Comparison of ENCODE assay signal across 9 mouse cellular contexts in genomic region chr1:59009250-59009649, GRCm38 (mm10). TPM values are rescaled to one million over a fixed set of nuclear protein-coding genes. Genes with fewer than 3 reads are reported as not detected.
DNase-seq lines count a peak whose midpoint lies in the region; ATAC-seq lines count a peak whose summit lies in the region.
"Had no signal": no experiment of that assay in that cellular context is flagged by ENCODE, and none has a peak within 500 bp of the region (broad histone marks: within the 10 kb centered on the region; RNA-seq: fewer than 3 reads in every experiment).

No protein-coding gene starts in this region.

- no peak overlapping the region for H3K9ac ChIP-seq in forebrain, embryonic 14.5 days (ENCODE audit: low read length)
- no peak overlapping the region for H3K9ac ChIP-seq in forebrain, embryonic 11.5 days (ENCODE audit: low read length)
- no peak overlapping the region for H3K9ac ChIP-seq in midbrain, embryonic 14.5 days (replicated peaks; ENCODE audit: low read length)
- H3K9ac ChIP-seq in midbrain, embryonic 16.5 days (ENCODE audit: low read depth, low read length) = no peak overlapping the region
- H3K9ac ChIP-seq: neural tube, embryonic 12.5 days had no signal

- no peaks in the 10 kb centered on the region for H3K36me3 ChIP-seq in forebrain, embryonic 14.5 days (ENCODE audit: control insufficient read depth, insufficient read depth, low read length)
- H3K36me3 ChIP-seq in forebrain, embryonic 11.5 days (ENCODE audit: control insufficient read depth, insufficient read depth, low read length) = no peaks in the 10 kb centered on the region
- H3K36me3 ChIP-seq in midbrain, embryonic 14.5 days (ENCODE audit: control insufficient read depth, insufficient read depth, low read length) = no peaks in the 10 kb centered on the region
- no peaks in the 10 kb centered on the region for H3K36me3 ChIP-seq in midbrain, embryonic 16.5 days (ENCODE audit: control insufficient read depth, insufficient read depth, low read length)
- H3K36me3 ChIP-seq in splenic B cell, adult 2 months (ENCODE audit: control insufficient read depth, insufficient read depth, low read length, poor library complexity, severe bottlenecking) = no peaks in the 10 kb centered on the region
- H3K36me3 ChIP-seq: neural tube, embryonic 12.5 days had no signal

- no peaks in the 10 kb centered on the region for H3K4me1 ChIP-seq in forebrain, embryonic 14.5 days (ENCODE audit: control insufficient read depth, insufficient read depth, low read length)
- H3K4me1 ChIP-seq in forebrain, embryonic 11.5 days (replicated peaks; ENCODE audit: control insufficient read depth, insufficient read depth, low read length) = no peaks in the 10 kb centered on the region
- no peaks in the 10 kb centered on the region for H3K4me1 ChIP-seq in midbrain, embryonic 14.5 days (ENCODE audit: control insufficient read depth, insufficient read depth, low read length)
- no peaks in the 10 kb centered on the region for H3K4me1 ChIP-seq in midbrain, embryonic 16.5 days (ENCODE audit: control insufficient read depth, insufficient read depth, low read length)
- H3K4me1 ChIP-seq: neural tube, embryonic 12.5 days had no signal

- DNase-seq in forebrain, embryonic 14.5 days (ENCODE audit: low spot score) = peak; percentile 42
- no peak for DNase-seq in forebrain, embryonic 11.5 days (ENCODE audit: low spot score)
- DNase-seq in midbrain, embryonic 14.5 days = peak; percentile 36
- peak; percentile 8 for DNase-seq in embryo, embryonic 11.5 days (ENCODE audit: low read depth, low spot score)
- peak; percentile 68 for DNase-seq in splenic B cell, adult 2 months (ENCODE audit: low read depth, low spot score)
- no peak for DNase-seq in c-Kit-positive CD71-positive TER-119-positive erythroid progenitor cells, embryonic 14.5 days (ENCODE audit: low spot score)
- DNase-seq in cerebellum, adult 8-10 months = no peak

- ATAC-seq in forebrain, embryonic 14.5 days = no peak
- no peak for ATAC-seq in forebrain, embryonic 11.5 days (replicated peaks; ENCODE audit: low FRiP score)
- no peak for ATAC-seq in midbrain, embryonic 14.5 days (ENCODE audit: low FRiP score, low TSS enrichment)
- ATAC-seq in midbrain, embryonic 16.5 days = no peak

- H3K27me3 ChIP-seq in forebrain, embryonic 14.5 days (replicated peaks; ENCODE audit: control insufficient read depth, insufficient read depth, low read length) = no peaks in the 10 kb centered on the region
- no peaks in the 10 kb centered on the region for H3K27me3 ChIP-seq in forebrain, embryonic 11.5 days (ENCODE audit: control insufficient read depth, insufficient read depth, low read length)
- H3K27me3 ChIP-seq in midbrain, embryonic 14.5 days (ENCODE audit: control insufficient read depth, insufficient read depth, low read length) = no peaks in the 10 kb centered on the region
- no peaks in the 10 kb centered on the region for H3K27me3 ChIP-seq in midbrain, embryonic 16.5 days (ENCODE audit: control insufficient read depth, insufficient read depth, low read depth, low read length)
- no peaks in the 10 kb centered on the region for H3K27me3 ChIP-seq in splenic B cell, adult 2 months (ENCODE audit: control insufficient read depth, insufficient read depth, low read length, poor library complexity, severe bottlenecking)
- H3K27me3 ChIP-seq: neural tube, embryonic 12.5 days had no signal

- H3K27ac ChIP-seq in forebrain, embryonic 14.5 days (ENCODE audit: low read depth, low read length) = no peak overlapping the region
- no peak overlapping the region for H3K27ac ChIP-seq in forebrain, embryonic 11.5 days (ENCODE audit: low read depth, low read length)
- no peak overlapping the region for H3K27ac ChIP-seq in midbrain, embryonic 14.5 days (replicated peaks; ENCODE audit: low read depth, low read length)
- H3K27ac ChIP-seq in midbrain, embryonic 16.5 days (ENCODE audit: low read length) = no peak overlapping the region
- H3K27ac ChIP-seq: neural tube, embryonic 12.5 days had no signal

- no peak overlapping the region for H3K4me3 ChIP-seq in forebrain, embryonic 14.5 days (ENCODE audit: low read depth, low read length)
- no peak overlapping the region for H3K4me3 ChIP-seq in forebrain, embryonic 11.5 days (ENCODE audit: low read depth, low read length)
- H3K4me3 ChIP-seq in midbrain, embryonic 14.5 days (replicated peaks; ENCODE audit: low read depth, low read length) = no peak overlapping the region
- no peak overlapping the region for H3K4me3 ChIP-seq in midbrain, embryonic 16.5 days (ENCODE audit: low read depth, low read length)
- H3K4me3 ChIP-seq: neural tube, embryonic 12.5 days had no signal

- H3K9me3 ChIP-seq in forebrain, embryonic 14.5 days (replicated peaks; ENCODE audit: control insufficient read depth, low read length) = no peaks in the 10 kb centered on the region
- no peaks in the 10 kb centered on the region for H3K9me3 ChIP-seq in forebrain, embryonic 11.5 days (ENCODE audit: control insufficient read depth, low read length)
- H3K9me3 ChIP-seq in midbrain, embryonic 14.5 days (ENCODE audit: control insufficient read depth, low read length) = no peaks in the 10 kb centered on the region
- H3K9me3 ChIP-seq in midbrain, embryonic 16.5 days (replicated peaks; ENCODE audit: control insufficient read depth, low read length, poor library complexity, severe bottlenecking) = no peaks in the 10 kb centered on the region
- H3K9me3 ChIP-seq: neural tube, embryonic 12.5 days had no signal

- WGBS in forebrain, embryonic 14.5 days = 45% methylated on average over 4 of the region's 4 CpGs
- 50% methylated on average over 4 of the region's 4 CpGs for WGBS in forebrain, embryonic 11.5 days
- WGBS in midbrain, embryonic 14.5 days = 45% methylated on average over 4 of the region's 4 CpGs
- 50% methylated on average over 4 of the region's 4 CpGs for WGBS in midbrain, embryonic 16.5 days

- H3K4me2 ChIP-seq in forebrain, embryonic 14.5 days (ENCODE audit: low read length) = no peak overlapping the region
- no peak overlapping the region for H3K4me2 ChIP-seq in forebrain, embryonic 11.5 days (ENCODE audit: low read depth, low read length, severe bottlenecking)
- H3K4me2 ChIP-seq in midbrain, embryonic 14.5 days (ENCODE audit: low read length) = no peak overlapping the region
- no peak overlapping the region for H3K4me2 ChIP-seq in midbrain, embryonic 16.5 days (ENCODE audit: low read length)
- H3K4me2 ChIP-seq: neural tube, embryonic 12.5 days had no signal

RNA-seq across cellular contexts. Expression of gene Stradb, which starts 35.9 kb away (rescaled TPM):
- 96.7 and 107 TPM in 2 replicates for polyA plus RNA-seq in forebrain, embryonic 14.5 days (2014; fragmentation: Nextera tagmentation; extraction: Ambion mirVana)
- 34.2 and 35.4 TPM in 2 replicates for polyA plus RNA-seq in forebrain, embryonic 11.5 days (2014; fragmentation: Nextera tagmentation; extraction: Ambion mirVana)
- polyA plus RNA-seq in midbrain, embryonic 14.5 days (2014; fragmentation: Nextera tagmentation; extraction: Ambion mirVana) = 101 and 115 TPM in 2 replicates
- polyA plus RNA-seq in midbrain, embryonic 16.5 days (2015; fragmentation: Nextera tagmentation; extraction: Ambion mirVana) = 112 and 124 TPM in 2 replicates

RNA-seq across cellular contexts. Expression of gene Trak2, which starts 36.0 kb away (rescaled TPM):
- 17.9 and 20.9 TPM in 2 replicates for polyA plus RNA-seq in forebrain, embryonic 14.5 days (2014; fragmentation: Nextera tagmentation; extraction: Ambion mirVana)
- 10.3 and 12.0 TPM in 2 replicates for polyA plus RNA-seq in forebrain, embryonic 11.5 days (2014; fragmentation: Nextera tagmentation; extraction: Ambion mirVana)
- 15.4 and 18.2 TPM in 2 replicates for polyA plus RNA-seq in midbrain, embryonic 14.5 days (2014; fragmentation: Nextera tagmentation; extraction: Ambion mirVana)
- polyA plus RNA-seq in midbrain, embryonic 16.5 days (2015; fragmentation: Nextera tagmentation; extraction: Ambion mirVana) = 17.3 and 17.6 TPM in 2 replicates

Comparison
In these comparisons a context has a peak if more than half of its experiments do, and no peak if none do; other contexts are left out.
1. DNase-seq: peak in forebrain, embryonic 14.5 days (single experiment), midbrain, embryonic 14.5 days (single experiment), embryo, embryonic 11.5 days (single experiment) and splenic B cell, adult 2 months (single experiment); none in forebrain, embryonic 11.5 days (single experiment), c-Kit-positive CD71-positive TER-119-positive erythroid progenitor cells, embryonic 14.5 days (single experiment) and cerebellum, adult 8-10 months (single experiment).